Mouse (Mus musculus) neural tube, embryonic 15.5 days (tissue): Measurements from ENCODE around the gene Grin3a. TPM values are rescaled to one million over a fixed set of nuclear protein-coding genes. Genes with fewer than 3 reads are reported as not detected.

ENCODE experiments used
- ATAC-seq: fragments of 200-750 bp; cut with Nextera tagmentation; 2 replicates; pipeline ENCODE4 v1.8.0; 2017; ENCODE audit warnings: mild to moderate bottlenecking, moderate TSS enrichment, moderate library complexity; ENCODE audit not compliant: low FRiP score
- H3K27ac ChIP-seq: fragments of 300-500 bp; sonication (generic); replicated peaks from 2 replicates; pipeline ENCODE4 v1.5.1; 2015; ENCODE audit warnings: mild to moderate bottlenecking, inconsistent platforms
- H3K27me3 ChIP-seq: fragments of 300-500 bp; sonication (generic); replicated peaks from 2 replicates; pipeline ENCODE4 v1.6.1; 2015; ENCODE audit warnings: inconsistent platforms
- H3K36me3 ChIP-seq: fragments of 300-500 bp; sonication (generic); 2 replicates; pipeline ENCODE4 v1.6.1; 2015; ENCODE audit warnings: inconsistent platforms
- H3K4me1 ChIP-seq: fragments of 300-500 bp; sonication (generic); 2 replicates; pipeline ENCODE4 v1.6.1; 2015; ENCODE audit warnings: inconsistent platforms
- H3K4me2 ChIP-seq: fragments of 300-500 bp; sonication (generic); 2 replicates; pipeline ENCODE4 v1.6.1; 2015; ENCODE audit warnings: inconsistent platforms, mild to moderate bottlenecking, moderate library complexity
- H3K4me3 ChIP-seq: fragments of 300-500 bp; sonication (generic); replicated peaks from 2 replicates; pipeline ENCODE4 v1.5.1; 2015; ENCODE audit warnings: mild to moderate bottlenecking, inconsistent platforms
- H3K9ac ChIP-seq: fragments of 300-500 bp; sonication (generic); replicated peaks from 2 replicates; pipeline ENCODE4 v1.6.1; 2015; ENCODE audit warnings: mild to moderate bottlenecking, inconsistent platforms
- H3K9me3 ChIP-seq: fragments of 300-500 bp; sonication (generic); replicated peaks from 2 replicates; pipeline ENCODE4 v1.6.1; 2016; ENCODE audit warnings: inconsistent platforms
- WGBS: fragments of 180-500 bp; shearing (Covaris S2); methylation state at CpG from one replicate; pipeline ENCODE4 v1.1.7; 2015; ENCODE audit warnings: mixed read lengths; 5-methylcytosine and 5-hydroxymethylcytosine counted together
- polyA plus RNA-seq: library from polyadenylated mRNA; unstranded; fragments of >200 nt; fragmentation: Nextera tagmentation; extraction: Ambion mirVana; gene quantifications from 2 replicates; pipeline ENCODE4 v1.2.1, GENCODE M21; 2015

Grin3a gene
- polyA plus RNA-seq, 1 experiment from 2014 or later, result 29.5 TPM

- Histone ChIP-seq H3K27me3 (no peaks in the 10 kb centered on the region), H3K4me3 (no peak overlapping the region), H3K9ac (no peak overlapping the region), H3K36me3 (no peaks in the 10 kb centered on the region), H3K4me2 (no peak overlapping the region), H3K4me1 (0 out of 2 replicates have a peak, but pooled peaks cover 3% of the 10 kb centered on the region), H3K9me3 (no peaks in the 10 kb centered on the region), H3K27ac (no peak overlapping the region)
- ATAC-seq, result no peak
- 91% methylated on average over 5 of the region's 5 CpGs for WGBS
These were observed 102.7 kb downstream of the Grin3a start for GRCm38 (mm10) chr4:49742847-49743246.

GRCm38 (mm10) chr4:49741942-49742341 is 103.6 kb downstream of the Grin3a start:
- Histone ChIP-seq H3K4me1 (0 out of 2 replicates have a peak, but pooled peaks cover 3% of the 10 kb centered on the region), H3K9ac (no peak overlapping the region), H3K27ac (no peak overlapping the region), H3K36me3 (no peaks in the 10 kb centered on the region), H3K27me3 (no peaks in the 10 kb centered on the region), H3K4me2 (no peak overlapping the region), H3K4me3 (no peak overlapping the region), H3K9me3 (no peaks in the 10 kb centered on the region)
- WGBS, result 92% methylated on average over 2 of the region's 2 CpGs
- ATAC-seq, result no peak

DNA sequence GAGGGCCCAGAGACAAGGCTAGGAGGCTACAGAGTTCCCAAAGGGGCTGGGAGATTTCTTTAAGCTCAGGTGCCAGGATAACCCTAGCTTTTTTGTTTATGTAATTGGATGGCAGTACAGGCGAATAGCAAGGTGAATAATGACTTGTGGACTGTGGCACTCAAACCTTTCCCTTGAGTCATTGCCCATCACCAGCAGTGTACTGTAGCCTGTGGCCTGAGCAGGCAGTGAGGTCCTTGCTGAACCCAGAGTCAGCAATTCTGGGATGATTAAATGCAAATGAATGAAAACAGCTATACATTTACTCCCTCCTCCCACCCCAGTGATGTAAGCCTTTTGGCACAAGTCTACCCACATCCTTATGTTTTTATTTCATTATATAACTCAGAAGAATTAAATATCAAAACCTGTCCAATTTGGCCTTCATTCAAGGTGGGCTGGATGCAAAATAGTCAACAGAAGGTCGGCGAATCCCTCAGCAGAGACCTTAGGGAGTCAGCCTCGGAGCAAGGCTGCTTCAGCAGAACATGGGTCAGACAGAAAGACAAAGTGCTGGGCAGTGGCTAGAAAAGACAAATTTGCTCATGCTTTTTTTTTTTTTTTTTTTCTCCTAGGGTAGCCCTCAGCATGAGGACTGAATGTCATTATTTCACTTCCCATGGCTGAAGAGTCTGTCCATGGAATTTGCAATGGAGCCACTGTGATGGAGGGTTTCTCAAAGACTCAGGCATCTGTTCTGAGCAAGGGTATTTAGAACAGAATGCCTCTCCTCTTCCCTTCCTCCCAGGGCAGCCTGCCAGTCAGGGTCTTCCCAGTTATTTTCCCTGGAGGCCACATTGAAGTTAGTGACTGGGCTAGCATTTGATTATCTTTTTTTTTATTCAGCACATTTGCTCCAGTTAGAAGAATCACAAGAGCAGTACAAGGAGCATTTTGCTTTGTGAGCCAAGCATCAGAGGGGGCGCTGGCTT is 104.5 kb downstream of the Grin3a start:
- Histone ChIP-seq H3K9me3 (no peaks in the 10 kb centered on the region), H3K4me3 (no peak overlapping the region), H3K36me3 (no peaks in the 10 kb centered on the region), H3K27ac (0 out of 2 replicates have a peak overlapping the region, but pooled peaks have one; percentile 2), H3K27me3 (no peaks in the 10 kb centered on the region), H3K9ac (no peak overlapping the region), H3K4me1 (0 out of 2 replicates have a peak, but pooled peaks cover 3% of the 10 kb centered on the region), H3K4me2 (no peak overlapping the region)
- 78% methylated on average over 5 of the region's 5 CpGs for WGBS
- ATAC-seq, result no peak

DNA sequence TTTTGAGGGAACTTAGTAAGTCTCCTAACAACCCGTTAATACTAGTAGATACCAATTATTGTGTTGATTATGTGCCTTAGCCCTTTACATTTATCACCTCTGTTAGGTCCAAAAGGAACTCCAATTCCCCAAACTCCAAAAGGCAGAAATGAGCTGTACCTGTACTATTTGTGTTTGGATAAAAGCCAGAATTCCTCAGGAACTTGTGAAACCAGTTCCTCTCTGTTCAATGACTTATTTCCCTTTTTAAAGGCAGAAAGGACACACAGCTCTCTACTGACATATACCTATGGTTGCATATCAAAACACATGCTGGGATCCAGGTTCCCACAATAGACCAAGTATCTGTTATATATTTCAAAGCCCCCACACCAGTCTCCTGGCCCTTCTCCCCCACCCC is 106.0 kb downstream of the Grin3a start:
- no peak overlapping the region for H3K4me3 ChIP-seq
- no peak overlapping the region for H3K27ac ChIP-seq
- no peaks in the 10 kb centered on the region for H3K9me3 ChIP-seq
- WGBS, result 67% methylated on average over 1 of the region's 1 CpGs
- no peak overlapping the region for H3K4me2 ChIP-seq
- H3K27me3 ChIP-seq, result no peaks in the 10 kb centered on the region
- no peak for ATAC-seq
- 0 out of 2 replicates have a peak, but pooled peaks cover 3% of the 10 kb centered on the region for H3K4me1 ChIP-seq
- H3K36me3 ChIP-seq, result no peaks in the 10 kb centered on the region
- H3K9ac ChIP-seq, result no peak overlapping the region

DNA sequence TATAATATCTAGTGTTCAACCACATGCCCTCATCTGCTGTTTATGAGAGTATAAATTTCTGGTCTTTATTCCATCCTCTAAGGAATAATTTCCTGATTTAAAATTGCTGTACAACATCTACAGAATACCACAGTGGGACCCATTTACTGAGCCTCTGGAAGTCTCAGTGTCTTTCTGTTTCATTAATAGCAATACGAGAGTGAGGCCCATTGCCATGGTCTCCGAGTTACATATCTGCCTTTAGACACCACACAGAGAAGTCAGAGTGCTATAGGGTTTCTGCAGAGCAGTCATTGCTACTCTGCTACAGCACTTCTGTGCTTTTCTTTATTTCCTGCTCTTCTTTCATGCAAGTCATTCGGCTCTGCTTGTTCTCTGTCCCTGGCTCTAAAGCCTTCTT is 116.2 kb downstream of the Grin3a start:
- no peak overlapping the region for H3K4me2 ChIP-seq
- no peaks in the 10 kb centered on the region for H3K9me3 ChIP-seq
- no peaks in the 10 kb centered on the region for H3K4me1 ChIP-seq
- no peak overlapping the region for H3K9ac ChIP-seq
- H3K27me3 ChIP-seq, result no peaks in the 10 kb centered on the region
- 0 out of 2 replicates have a peak overlapping the region, but pooled peaks have one; percentile 43 for H3K27ac ChIP-seq
- H3K36me3 ChIP-seq, result no peaks in the 10 kb centered on the region
- 45% methylated on average over 3 of the region's 3 CpGs for WGBS
- H3K4me3 ChIP-seq, result no peak overlapping the region
- peak; percentile 63; the same call in 1 of the 2 replicates for ATAC-seq

GRCm38 (mm10) chr4:49723908-49724307 is 121.6 kb downstream of the Grin3a start:
- no peaks in the 10 kb centered on the region for H3K4me1 ChIP-seq
- no peak overlapping the region for H3K27ac ChIP-seq
- H3K9me3 ChIP-seq, result no peaks in the 10 kb centered on the region
- ATAC-seq, result no peak
- H3K36me3 ChIP-seq, result no peaks in the 10 kb centered on the region
- no peak overlapping the region for H3K4me2 ChIP-seq
- no peak overlapping the region for H3K4me3 ChIP-seq
- no peaks in the 10 kb centered on the region for H3K27me3 ChIP-seq
- H3K9ac ChIP-seq, result no peak overlapping the region
- WGBS, result 92% methylated on average over 2 of the region's 2 CpGs

DNA sequence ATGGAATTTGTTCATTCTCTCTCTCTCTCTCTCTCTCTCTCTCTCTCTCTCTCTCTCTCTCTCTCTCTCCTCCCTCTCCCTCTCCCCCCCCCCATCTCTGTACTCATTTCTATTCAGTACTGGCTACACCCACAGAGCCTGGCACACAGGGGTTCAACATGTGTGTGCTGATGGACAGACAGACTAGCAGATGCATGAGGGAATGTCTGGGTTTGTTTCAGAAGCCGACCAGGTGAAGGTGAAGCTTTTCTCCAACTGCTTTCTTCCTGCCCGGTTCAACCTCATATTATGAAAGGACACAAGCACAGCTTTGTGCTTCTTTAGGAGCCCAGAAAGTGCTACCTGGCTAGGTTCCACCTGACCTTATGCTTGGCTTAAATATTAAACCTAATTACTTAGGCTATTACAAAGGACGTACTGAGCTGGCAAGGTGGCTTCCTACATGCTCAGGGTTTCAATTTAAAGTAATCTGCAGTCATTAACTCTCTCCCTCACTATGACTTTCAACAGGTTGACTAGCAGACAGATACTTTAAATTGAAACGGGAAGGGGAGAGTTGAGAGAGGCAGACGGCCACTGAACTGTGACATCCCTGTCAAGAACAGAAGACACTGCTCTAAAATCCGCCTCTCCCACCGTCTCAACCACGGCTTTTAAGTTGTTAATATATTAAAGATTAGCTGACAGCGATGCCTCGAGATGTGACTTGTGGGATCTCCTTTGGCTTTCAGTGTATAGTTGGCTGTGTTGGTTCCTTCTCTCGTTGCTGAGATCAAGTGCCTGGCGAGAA is 153.9 kb downstream of the Grin3a start:
- Histone ChIP-seq H3K27ac (no peak overlapping the region), H3K36me3 (no peaks in the 10 kb centered on the region), H3K4me1 (peaks cover 9% of the 10 kb centered on the region), H3K9me3 (no peaks in the 10 kb centered on the region), H3K9ac (no peak overlapping the region), H3K4me3 (no peak overlapping the region), H3K27me3 (no peaks in the 10 kb centered on the region), H3K4me2 (no peak overlapping the region)
- ATAC-seq, result no peak
- WGBS, result 78% methylated on average over 12 of the region's 12 CpGs

DNA sequence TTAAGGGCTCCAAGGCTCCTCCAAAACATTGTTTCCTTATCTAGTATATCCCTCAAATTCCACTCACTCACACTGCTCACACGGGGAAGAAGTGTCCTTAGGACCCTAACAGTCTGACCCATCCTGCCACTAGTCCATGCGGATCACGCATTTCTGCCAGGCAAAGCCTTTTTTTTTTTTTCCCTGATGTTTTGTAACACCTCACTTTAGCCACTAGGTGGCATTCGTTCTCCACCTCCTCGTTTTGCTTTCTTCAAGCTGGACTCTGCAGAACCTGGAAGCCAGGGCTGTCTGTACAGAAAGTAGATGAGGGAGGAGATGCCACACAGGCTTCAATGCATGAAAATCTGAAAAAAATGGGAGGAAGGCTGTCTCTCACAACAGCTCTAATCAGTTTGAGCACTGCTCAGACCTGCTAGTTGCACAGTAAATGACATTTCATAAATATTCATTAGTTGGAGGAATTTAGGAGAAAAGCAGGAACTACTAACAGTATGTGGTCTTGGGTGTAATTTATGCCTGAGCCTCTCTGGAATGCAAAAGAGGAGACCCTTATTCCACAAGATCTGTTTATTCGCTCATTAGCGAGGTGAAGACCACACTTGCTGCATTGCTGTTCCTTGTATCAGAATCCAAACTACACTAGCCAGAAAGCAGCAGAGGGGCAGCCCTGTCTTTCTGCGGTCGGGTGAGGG is 156.8 kb downstream of the Grin3a start:
- Histone ChIP-seq H3K9ac (no peak overlapping the region), H3K9me3 (no peaks in the 10 kb centered on the region), H3K27ac (no peak overlapping the region), H3K4me1 (peaks cover 9% of the 10 kb centered on the region), H3K36me3 (no peaks in the 10 kb centered on the region), H3K4me2 (no peak overlapping the region), H3K27me3 (no peaks in the 10 kb centered on the region), H3K4me3 (no peak overlapping the region)
- WGBS, result 15% methylated on average over 9 of the region's 9 CpGs
- peak; percentile 87; the same call in 1 of the 2 replicates for ATAC-seq

DNA sequence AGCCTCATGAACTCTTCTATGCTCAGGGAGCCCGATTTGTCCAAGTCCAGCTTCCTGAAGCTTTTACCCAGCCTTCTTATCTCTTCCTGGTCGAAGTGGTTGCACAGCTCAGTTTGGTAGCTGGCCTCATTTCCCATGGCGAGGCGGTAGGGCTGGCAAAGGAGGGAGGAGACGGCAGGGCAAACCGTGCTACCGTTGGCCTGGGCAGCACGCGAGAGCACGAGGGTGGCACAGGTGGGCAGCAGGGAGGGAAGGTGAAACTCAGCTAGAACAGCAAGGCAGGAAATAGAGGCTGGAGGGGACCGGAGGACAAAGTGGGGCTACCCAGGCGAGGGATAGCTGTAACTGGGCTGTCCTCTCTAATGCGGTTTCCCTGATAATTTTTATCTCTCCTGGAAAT is 163.7 kb downstream of the Grin3a start, which contains the start of gene Ppp3r2:
TSS of gene Ppp3r2 (minus strand) at position 213 of the 400 bp plus-strand sequence.
- WGBS, result 96% methylated on average over 13 of the region's 13 CpGs
- ATAC-seq, result no peak

DNA sequence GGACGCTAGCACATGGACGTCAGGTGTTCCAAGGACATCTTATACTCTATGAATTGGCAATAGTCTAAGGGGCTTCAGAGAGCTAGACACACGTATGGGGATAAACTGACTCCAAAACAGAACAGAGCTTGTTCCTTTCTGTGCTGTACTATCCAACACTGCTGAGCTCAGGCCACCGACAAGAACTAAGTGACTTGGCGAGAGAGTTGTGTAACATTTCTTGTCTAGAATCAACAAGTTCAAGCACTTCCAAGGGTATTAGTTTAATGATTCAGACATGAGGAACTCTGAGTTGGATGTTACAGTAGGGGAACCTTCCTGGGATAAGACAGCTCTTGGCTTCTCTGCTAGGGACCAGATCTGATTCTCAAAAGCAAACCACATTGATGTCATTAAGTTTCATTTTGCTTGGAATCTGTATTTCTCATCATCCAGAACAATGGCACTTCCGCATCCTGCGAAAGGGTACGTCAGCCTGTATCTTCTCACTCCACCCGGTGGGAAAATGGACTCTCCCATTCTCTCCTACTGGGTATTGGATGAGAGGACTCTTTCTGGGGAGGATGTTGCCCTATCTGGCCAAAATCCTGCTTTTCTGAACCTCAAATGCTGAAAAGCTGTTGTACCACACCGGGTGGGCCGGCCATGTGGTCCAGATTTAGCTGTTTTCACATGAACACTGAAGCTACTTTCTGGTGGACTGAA is 165.2 kb downstream of the Grin3a start:
- ATAC-seq, result no peak
- Histone ChIP-seq H3K36me3 (no peaks in the 10 kb centered on the region), H3K4me1 (no peaks in the 10 kb centered on the region), H3K27me3 (no peaks in the 10 kb centered on the region), H3K9ac (no peak overlapping the region), H3K9me3 (no peaks in the 10 kb centered on the region), H3K4me3 (no peak overlapping the region), H3K27ac (no peak overlapping the region), H3K4me2 (no peak overlapping the region)
- 95% methylated on average over 11 of the region's 11 CpGs for WGBS

More for the DNA sequence above, 163.7 kb downstream of the Grin3a start, which contains the start of gene Ppp3r2:
- Histone ChIP-seq H3K36me3 (no peaks in the 10 kb centered on the region), H3K4me1 (no peaks in the 10 kb centered on the region), H3K27ac (no peak within 1 kb of the TSS), H3K27me3 (no peaks in the 10 kb centered on the region), H3K9ac (no peak within 1 kb of the TSS), H3K4me2 (no peak within 1 kb of the TSS), H3K9me3 (no peaks in the 10 kb centered on the region), H3K4me3 (no peak within 1 kb of the TSS)

DNA sequence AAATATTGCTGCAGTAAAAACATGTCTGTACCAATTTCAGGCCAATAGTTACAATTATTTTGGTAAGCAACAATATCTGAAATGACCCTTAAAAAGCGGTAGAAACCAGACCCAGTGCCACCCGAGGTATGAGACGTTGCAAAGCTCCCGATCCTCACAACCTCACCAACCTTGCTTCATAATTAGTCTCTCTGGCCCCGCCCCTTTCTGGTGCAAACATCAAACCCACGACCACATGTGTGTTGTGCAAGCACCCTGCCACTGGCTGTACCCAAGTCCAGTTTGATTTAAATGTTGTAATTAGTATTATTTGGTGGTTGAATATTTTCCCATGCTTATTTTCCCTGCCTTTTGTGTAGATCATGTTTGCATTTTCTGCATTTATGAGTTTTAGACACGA is 168.8 kb downstream of the Grin3a start:
- Histone ChIP-seq H3K9ac (no peak overlapping the region), H3K9me3 (no peaks in the 10 kb centered on the region), H3K4me3 (no peak overlapping the region), H3K4me1 (no peaks in the 10 kb centered on the region), H3K4me2 (no peak overlapping the region), H3K27ac (no peak overlapping the region), H3K36me3 (no peaks in the 10 kb centered on the region), H3K27me3 (no peaks in the 10 kb centered on the region)
- ATAC-seq, result no peak
- 86% methylated on average over 7 of the region's 7 CpGs for WGBS
